Mouse (Mus musculus) stomach, embryonic 16.5 days (tissue): ENCODE measurements around the gene Pkmyt1. TPM values are rescaled to one million over a fixed set of nuclear protein-coding genes. Genes with fewer than 3 reads are reported as not detected.
"Not testable (repeated sequence)": the region's sequence is repeated elsewhere in the genome, so short reads cannot be mapped to it uniquely, and the experiment has no call there.

Experiments used
- ATAC-seq: fragments of 200-750 bp; cut with Nextera tagmentation; 2 replicates; pipeline ENCODE4 v1.8.0; 2017; ENCODE audit warnings: moderate number of reproducible peaks, moderate TSS enrichment; ENCODE audit not compliant: insufficient read depth, low FRiP score
- H3K27ac ChIP-seq: fragments of 300-500 bp; sonication (generic); 2 replicates; pipeline ENCODE4 v1.5.1; 2014; ENCODE audit warnings: low read length
- H3K27me3 ChIP-seq: fragments of 300-500 bp; sonication (generic); 2 replicates; pipeline ENCODE4 v1.6.1; 2014; ENCODE audit warnings: low read length, control low read depth, mixed read lengths; ENCODE audit not compliant: control insufficient read depth, insufficient read depth
- H3K36me3 ChIP-seq: fragments of 300-500 bp; sonication (generic); 2 replicates; pipeline ENCODE4 v1.6.1; 2014; ENCODE audit warnings: low read length; ENCODE audit not compliant: control insufficient read depth, insufficient read depth
- H3K4me1 ChIP-seq: fragments of 300-500 bp; sonication (generic); 2 replicates; pipeline ENCODE4 v1.6.1; 2014; ENCODE audit warnings: low read length, control low read depth, mixed read lengths; ENCODE audit not compliant: control insufficient read depth, insufficient read depth
- H3K4me2 ChIP-seq: fragments of 300-500 bp; sonication (generic); 2 replicates; pipeline ENCODE4 v1.6.1; 2014; ENCODE audit warnings: low read depth, low read length, mixed read lengths
- H3K4me3 ChIP-seq: fragments of 300-500 bp; sonication (generic); replicated peaks from 2 replicates; pipeline ENCODE4 v1.5.1; 2014; ENCODE audit warnings: mild to moderate bottlenecking, low read length
- H3K9ac ChIP-seq: fragments of 300-500 bp; sonication (generic); 2 replicates; pipeline ENCODE4 v1.6.1; 2014; ENCODE audit warnings: low read length
- H3K9me3 ChIP-seq: fragments of 300-500 bp; sonication (generic); replicated peaks from 2 replicates; pipeline ENCODE4 v1.6.1; 2016; ENCODE audit warnings: low read length, control low read depth; ENCODE audit not compliant: control insufficient read depth
- WGBS: fragments of 180-500 bp; shearing (Covaris S2); extraction: QIAGEN DNeasy Blood & Tissue Kit; methylation state at CpG from one replicate; pipeline ENCODE4 v1.1.7; 2014; 5-methylcytosine and 5-hydroxymethylcytosine counted together
- polyA plus RNA-seq: library from polyadenylated mRNA; unstranded; fragments of >200 nt; fragmentation: Nextera tagmentation; extraction: Ambion mirVana; gene quantifications from 2 replicates; pipeline ENCODE4 v1.2.1, GENCODE M21; 2015

The Pkmyt1 gene
- polyA plus RNA-seq, 1 experiment from 2014 or later = 40.9 TPM

DNA sequence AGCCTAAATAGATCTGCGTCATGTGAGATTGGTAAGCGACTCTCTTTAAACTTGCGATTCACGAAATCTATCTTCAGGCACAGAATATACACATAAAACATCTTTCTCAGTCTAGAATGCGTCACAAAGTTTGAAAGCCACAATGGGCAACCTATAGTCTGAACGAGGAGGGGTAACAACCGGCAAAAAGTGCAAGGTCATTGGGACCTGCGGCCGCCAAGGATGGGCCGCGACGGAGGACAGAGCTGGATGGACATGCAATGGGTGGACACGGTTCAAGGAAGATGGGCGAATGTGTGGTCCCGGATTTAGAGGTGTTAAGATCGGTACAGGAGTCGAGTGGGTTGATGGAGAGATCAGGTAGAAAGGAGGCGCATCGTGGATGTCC, 44.8 kb downstream of the Pkmyt1 start:
- H3K9me3 ChIP-seq = no peaks in the 10 kb centered on the region
- H3K4me3 ChIP-seq = peak overlapping the region; percentile 94
- peak; percentile 21; the same call in 1 of the 2 replicates for ATAC-seq
- no peaks in the 10 kb centered on the region for H3K36me3 ChIP-seq
- no peaks in the 10 kb centered on the region for H3K27me3 ChIP-seq
- H3K9ac ChIP-seq = peak overlapping the region; percentile 98
- 0 out of 2 replicates have a peak, but pooled peaks cover 4% of the 10 kb centered on the region for H3K4me1 ChIP-seq
- peak overlapping the region; percentile 90 for H3K4me2 ChIP-seq
- WGBS = 1% methylated on average over 19 of the region's 19 CpGs
- peak overlapping the region; percentile 79; the same call in 1 of the 2 replicates for H3K27ac ChIP-seq

DNA sequence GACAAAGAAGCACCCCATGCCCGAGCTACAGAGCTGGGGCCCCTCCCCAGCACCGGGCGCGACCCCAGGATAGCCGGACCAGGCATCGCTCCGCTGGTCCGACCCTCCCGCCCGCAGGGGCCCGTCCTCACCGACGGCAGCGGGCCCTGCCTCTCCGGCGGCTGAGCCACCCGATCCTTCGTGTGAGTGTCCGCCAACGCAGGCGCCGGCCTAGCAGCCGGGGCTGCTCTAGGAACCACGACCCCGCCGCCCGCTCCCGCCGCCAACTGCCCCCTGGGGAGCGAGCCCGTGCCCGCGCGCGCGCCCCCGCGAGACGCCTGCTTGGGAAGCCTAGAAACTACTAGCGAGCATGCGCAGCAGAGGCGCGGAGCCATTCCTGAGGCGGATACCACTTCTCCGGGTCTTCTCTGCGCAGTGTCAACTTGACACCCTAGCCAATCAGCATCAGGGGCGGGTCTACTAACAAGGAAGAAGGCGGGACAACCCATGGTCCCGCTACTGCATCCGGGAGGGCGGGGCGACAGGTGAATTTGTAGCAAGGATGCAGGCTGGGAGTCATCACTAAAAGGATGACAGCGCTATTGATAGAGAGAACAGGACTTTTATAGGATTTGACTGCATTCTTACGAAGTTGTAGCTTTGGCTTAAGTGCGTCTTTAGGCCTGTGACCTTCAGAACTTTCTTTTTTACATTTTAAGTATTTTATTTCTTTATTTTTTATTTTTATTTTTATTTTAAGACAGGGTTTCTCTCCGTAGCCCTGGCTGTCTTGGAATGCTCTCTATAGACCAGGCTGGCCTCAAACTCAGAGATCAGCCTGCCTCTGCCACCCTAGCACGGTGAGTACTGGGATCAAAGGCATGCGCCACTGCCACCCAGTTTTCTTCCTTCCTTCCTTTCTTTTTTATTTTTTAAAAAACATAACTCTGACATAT, 45.4 kb downstream of the Pkmyt1 start, which contains the start of gene Flywch1:
TSS of gene Flywch1 (minus strand) at position 319 of the 935 bp plus-strand sequence.
- peak within 1 kb of the TSS; percentile 94 for H3K4me3 ChIP-seq
- H3K27me3 ChIP-seq = no peaks in the 10 kb centered on the region
- no peaks in the 10 kb centered on the region for H3K36me3 ChIP-seq
- peak; percentile 99 for ATAC-seq
- H3K9ac ChIP-seq = peak within 1 kb of the TSS; percentile 98
- H3K4me2 ChIP-seq = peak within 1 kb of the TSS; percentile 90
- peak within 1 kb of the TSS; percentile 79; the same call in 1 of the 2 replicates for H3K27ac ChIP-seq
- H3K4me1 ChIP-seq = 0 out of 2 replicates have a peak, but pooled peaks cover 4% of the 10 kb centered on the region
- H3K9me3 ChIP-seq = no peaks in the 10 kb centered on the region
- whole genome bisulfite sequencing = 3% methylated on average over 57 of the region's 58 CpGs

DNA sequence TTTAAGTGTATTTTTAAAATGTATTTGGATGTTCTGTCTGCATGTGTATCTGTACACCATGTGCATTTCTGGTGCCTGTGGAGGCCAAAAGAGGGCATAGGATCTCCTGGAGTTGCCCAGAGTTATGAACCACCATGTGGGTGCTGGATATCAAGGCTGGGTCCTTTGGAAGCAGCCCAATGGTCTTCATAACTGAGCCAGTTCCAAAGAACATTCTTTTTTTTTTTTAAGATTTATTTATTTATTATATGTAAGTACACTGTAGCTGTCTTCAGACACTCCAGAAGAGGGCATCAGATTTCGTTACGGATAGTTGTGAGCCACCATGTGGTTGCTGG, 46.1 kb downstream of the Pkmyt1 start:
- H3K27me3 ChIP-seq, H3K27ac ChIP-seq, H3K4me1 ChIP-seq, H3K36me3 ChIP-seq, H3K9me3 ChIP-seq, ATAC-seq, H3K4me2 ChIP-seq, H3K4me3 ChIP-seq, H3K9ac ChIP-seq: not testable (repeated sequence)
- WGBS = 84% methylated on average over 2 of the region's 2 CpGs

DNA sequence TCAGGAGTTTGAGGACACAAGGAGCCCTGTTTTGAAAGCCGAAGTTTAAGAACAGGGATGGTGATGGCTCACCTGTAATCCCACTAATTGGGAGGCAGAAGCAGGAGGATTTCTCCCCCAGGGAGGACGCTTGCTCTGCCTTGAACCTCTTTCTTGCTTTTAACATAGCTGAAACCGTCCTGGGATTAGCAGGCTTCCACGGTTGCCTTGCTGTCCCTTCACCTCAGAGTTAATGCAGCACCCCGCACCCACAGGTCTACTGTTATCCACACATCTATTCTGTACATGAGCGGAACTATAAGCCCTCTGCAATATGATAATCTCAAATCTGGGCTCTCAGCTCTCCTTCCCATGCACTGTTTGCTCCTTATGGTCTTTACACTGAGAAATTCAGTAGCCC, 47.5 kb downstream of the Pkmyt1 start:
- no peaks in the 10 kb centered on the region for H3K27me3 ChIP-seq
- H3K4me1 ChIP-seq = 0 out of 2 replicates have a peak, but pooled peaks cover 4% of the 10 kb centered on the region
- no peak overlapping the region for H3K27ac ChIP-seq
- H3K4me3 ChIP-seq = no peak overlapping the region
- H3K4me2 ChIP-seq = no peak overlapping the region
- 62% methylated on average over 6 of the region's 6 CpGs for WGBS
- no peaks in the 10 kb centered on the region for H3K9me3 ChIP-seq
- no peak for ATAC-seq
- H3K36me3 ChIP-seq = no peaks in the 10 kb centered on the region
- H3K9ac ChIP-seq = 0 out of 2 replicates have a peak overlapping the region, but pooled peaks have one; percentile 14

DNA sequence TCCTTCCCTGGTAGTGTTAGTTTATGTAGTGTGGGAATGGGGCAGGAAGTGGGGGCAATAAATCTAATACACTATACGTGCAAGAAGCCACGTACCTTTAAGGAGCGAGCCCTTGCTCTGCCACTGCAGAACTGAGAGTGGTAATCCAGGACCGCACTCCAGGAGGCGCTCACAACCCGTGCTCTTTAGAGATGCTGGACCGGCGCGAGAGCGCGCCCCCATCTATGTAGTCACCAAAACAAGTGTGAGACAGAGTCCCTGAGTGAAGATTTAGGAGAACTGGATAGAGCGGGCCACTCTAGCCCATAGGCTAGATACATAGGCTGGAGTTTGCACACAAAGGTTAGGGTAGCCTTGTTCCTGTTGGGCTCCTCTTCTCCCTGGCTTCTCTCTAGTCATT, 48.0 kb downstream of the Pkmyt1 start:
- Histone ChIP-seq H3K36me3 (no peaks in the 10 kb centered on the region), H3K9me3 (no peaks in the 10 kb centered on the region), H3K4me2 (no peak overlapping the region; the same call in 1 of the 2 replicates), H3K27ac (no peak overlapping the region), H3K9ac (no peak overlapping the region), H3K4me1 (0 out of 2 replicates have a peak, but pooled peaks cover 4% of the 10 kb centered on the region), H3K4me3 (no peak overlapping the region), H3K27me3 (no peaks in the 10 kb centered on the region)
- peak; percentile 53; the same call in 1 of the 2 replicates for ATAC-seq
- WGBS = 4% methylated on average over 12 of the region's 12 CpGs

DNA sequence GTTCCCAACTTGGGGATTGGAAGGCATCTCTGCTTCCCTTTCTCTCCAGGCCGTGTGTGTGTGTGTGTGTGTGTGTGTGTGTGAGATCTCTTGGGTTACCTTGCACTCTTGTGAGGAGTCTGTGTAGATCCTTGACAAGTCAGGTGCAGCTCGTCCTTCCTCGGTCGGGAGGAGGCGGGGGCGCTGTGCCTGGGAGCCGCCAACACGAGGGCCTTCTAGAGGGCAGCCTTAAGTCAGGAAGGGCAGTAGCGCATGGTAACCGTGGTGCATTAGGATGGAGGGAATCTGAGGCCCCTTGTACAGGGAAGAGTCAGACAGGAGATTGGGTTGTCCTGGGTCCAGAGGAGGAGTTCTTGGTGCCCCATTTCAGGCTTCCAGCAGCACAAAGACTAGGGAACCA, 50.1 kb downstream of the Pkmyt1 start:
- no peaks in the 10 kb centered on the region for H3K36me3 ChIP-seq
- no peak for ATAC-seq
- no peaks in the 10 kb centered on the region for H3K27me3 ChIP-seq
- WGBS = 80% methylated on average over 10 of the region's 10 CpGs
- H3K4me3 ChIP-seq = no peak overlapping the region
- no peaks in the 10 kb centered on the region for H3K4me1 ChIP-seq
- no peak overlapping the region for H3K27ac ChIP-seq
- H3K9ac ChIP-seq = no peak overlapping the region
- H3K9me3 ChIP-seq = no peaks in the 10 kb centered on the region
- no peak overlapping the region for H3K4me2 ChIP-seq

DNA sequence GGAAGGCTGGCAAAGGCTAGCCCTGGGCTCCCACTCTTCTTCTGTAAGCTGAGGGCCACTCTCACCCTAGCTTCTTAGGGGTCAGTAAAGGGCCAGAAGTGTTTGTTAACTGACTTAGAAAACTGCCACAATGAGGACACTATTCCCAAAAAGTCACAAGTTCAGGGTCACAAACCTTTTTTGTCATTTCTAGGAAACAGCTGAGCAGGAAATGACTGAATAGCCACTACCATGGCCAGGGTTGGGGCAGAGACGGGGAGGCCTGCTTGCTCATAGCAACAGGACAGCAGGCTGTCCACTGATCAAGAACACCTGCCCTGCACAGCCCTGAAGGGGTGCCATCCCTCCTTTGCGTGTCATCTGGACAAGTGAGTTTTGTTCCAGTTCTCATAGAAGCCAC, 51.0 kb downstream of the Pkmyt1 start:
- Histone ChIP-seq H3K27ac (no peak overlapping the region), H3K4me2 (no peak overlapping the region), H3K4me3 (no peak overlapping the region), H3K27me3 (no peaks in the 10 kb centered on the region), H3K9ac (no peak overlapping the region), H3K9me3 (no peaks in the 10 kb centered on the region), H3K4me1 (no peaks in the 10 kb centered on the region), H3K36me3 (no peaks in the 10 kb centered on the region)
- no peak for ATAC-seq
- 67% methylated on average over 2 of the region's 2 CpGs for WGBS

DNA sequence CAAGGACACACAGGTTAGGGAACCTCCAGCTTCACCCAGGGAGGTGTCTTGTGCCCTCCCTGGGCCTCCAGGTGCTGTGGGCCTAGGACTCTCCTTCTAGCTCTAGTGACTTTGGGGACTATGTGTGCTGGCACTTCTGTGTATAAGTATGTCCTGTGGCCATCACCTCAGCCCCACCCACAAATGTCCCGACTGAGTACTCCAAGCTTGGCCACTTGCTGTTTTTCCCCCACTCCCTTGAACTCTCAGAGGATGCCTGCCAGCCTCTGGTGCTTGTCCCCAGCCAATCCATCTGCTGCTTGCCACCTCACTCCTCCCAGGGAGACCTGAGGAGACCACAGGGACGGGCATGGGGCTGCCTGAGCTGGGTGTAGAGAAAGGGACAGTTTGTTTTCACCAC, 52.3 kb downstream of the Pkmyt1 start:
- H3K4me1 ChIP-seq = no peaks in the 10 kb centered on the region
- no peak overlapping the region for H3K27ac ChIP-seq
- no peaks in the 10 kb centered on the region for H3K36me3 ChIP-seq
- no peak overlapping the region for H3K4me3 ChIP-seq
- no peak for ATAC-seq
- no peak overlapping the region for H3K9ac ChIP-seq
- no peaks in the 10 kb centered on the region for H3K9me3 ChIP-seq
- no peaks in the 10 kb centered on the region for H3K27me3 ChIP-seq
- 30% methylated on average over 2 of the region's 2 CpGs for WGBS
- H3K4me2 ChIP-seq = no peak overlapping the region

DNA sequence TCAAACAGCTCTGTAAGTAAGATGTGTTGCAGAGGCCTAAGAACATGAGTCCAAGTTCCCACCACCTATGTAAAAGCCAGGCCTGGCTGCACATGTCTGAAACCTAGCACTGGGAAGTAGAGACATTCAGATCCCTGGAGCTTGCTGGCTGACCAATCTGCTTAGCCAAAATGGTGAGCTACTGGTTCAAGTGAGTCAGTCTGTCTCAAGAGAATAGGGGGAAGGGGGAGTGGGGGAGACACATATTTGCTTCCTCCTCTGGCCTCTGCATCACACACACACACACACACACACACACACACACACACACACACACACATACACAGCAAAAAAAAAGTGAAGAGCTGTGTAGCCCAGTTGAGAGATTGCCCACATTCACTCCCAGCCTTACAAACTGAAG, 57.2 kb downstream of the Pkmyt1 start:
- H3K4me2 ChIP-seq = no peak overlapping the region
- H3K36me3 ChIP-seq = no peaks in the 10 kb centered on the region
- no peak overlapping the region for H3K4me3 ChIP-seq
- no peaks in the 10 kb centered on the region for H3K9me3 ChIP-seq
- H3K9ac ChIP-seq = no peak overlapping the region
- H3K27me3 ChIP-seq = no peaks in the 10 kb centered on the region
- no peak for ATAC-seq
- no peak overlapping the region for H3K27ac ChIP-seq
- H3K4me1 ChIP-seq = peaks cover 7% of the 10 kb centered on the region
